Mouse (Mus musculus) cerebellum, postnatal 4 days (tissue): ENCODE data around the gene Rad50.

Source experiments
- DNase-seq, 2 experiments: peaks; one replicate each; pipeline ENCODE4 v3.0.0; 2022; ENCODE audit warnings: low spot score in 2 of 2, mixed read lengths in 1 of 2

Rad50 gene

DNA sequence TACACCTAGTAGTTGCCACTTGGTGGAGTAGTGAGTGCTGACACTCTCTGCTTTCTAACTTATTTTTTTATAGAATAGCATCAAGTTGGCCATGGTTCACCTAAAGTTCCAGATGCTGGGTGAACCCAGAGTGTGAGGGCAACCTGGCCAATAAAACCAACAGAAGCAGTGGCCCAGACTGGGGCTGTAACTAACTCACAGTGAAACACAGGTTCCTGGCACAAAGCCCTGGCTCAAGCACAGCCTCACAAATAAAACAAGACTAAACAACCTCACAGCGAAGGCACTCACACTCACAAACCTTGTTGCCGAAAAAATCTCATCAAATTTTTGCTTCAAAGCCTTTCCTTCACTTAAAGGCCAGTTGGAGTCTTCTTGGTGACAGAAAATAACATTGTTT lies 8.6 kb downstream of the Rad50 start:
- no peak for DNase-seq

DNA sequence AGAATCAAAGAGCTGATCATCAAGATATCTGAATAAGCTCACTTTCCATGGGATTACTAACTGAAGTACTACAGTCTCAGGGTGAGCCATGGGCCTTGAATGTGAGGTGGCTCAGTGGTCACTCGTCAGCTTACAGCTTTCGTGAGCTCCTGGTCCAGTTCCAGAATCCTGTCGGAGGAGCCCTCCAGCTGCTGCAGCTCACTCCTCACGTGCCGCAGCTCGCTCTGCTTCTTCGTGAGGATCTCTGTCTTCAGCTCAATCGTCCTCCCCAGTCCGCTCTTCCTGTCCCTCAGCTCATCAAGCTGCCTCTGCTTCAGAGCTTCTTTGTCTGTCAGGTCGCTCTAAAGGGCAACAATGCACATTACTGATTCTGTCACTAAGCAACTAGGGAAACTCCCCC lies 15.1 kb downstream of the Rad50 start:
- DNase-seq, result peak in 1 of 2 experiments; percentile 4

DNA sequence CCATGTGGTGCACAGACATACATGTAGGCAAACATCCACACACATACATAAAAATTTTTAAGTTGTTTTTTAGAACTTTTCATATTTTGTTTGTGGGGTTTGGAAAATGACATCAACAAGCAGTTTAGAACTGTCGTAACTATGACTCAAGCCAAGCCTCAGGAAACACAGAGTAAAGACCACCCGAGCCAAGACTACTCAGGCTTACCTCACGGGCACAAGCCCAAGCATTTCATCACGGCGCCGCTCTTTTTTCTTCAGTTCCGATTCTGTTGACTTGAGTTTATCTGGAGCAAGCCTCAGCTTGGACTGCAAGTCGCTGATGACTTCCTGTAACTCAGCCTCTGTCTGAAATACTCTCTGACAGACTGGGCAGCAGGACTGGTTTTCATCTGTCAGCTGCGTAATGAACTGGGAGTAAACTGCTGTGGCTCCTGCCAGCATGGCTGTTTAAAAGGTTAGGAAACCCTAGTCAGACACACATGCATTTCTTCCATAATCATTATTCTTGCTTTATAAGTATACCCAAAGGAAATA lies 24.1 kb downstream of the Rad50 start:
- DNase-seq, result no peak

DNA sequence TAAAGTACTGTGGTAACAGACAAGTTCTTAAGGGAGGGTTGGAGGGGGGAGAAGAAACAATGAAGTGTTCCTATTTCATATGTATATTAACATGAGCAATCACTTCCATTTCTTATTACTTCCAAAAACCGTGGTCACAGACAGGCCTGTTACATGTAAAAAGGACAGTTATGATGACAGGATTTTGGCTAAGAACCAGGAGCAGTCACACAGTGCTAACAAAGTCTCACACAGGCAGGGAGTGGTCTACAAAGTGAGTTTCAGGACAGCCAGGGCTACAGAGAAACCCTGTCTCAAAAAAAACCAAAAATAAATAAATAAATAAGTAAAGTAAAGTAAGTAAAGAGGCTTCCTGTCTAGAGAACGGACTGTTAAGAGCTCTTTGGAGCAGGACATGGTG lies 24.9 kb downstream of the Rad50 start:
- no peak for DNase-seq

DNA sequence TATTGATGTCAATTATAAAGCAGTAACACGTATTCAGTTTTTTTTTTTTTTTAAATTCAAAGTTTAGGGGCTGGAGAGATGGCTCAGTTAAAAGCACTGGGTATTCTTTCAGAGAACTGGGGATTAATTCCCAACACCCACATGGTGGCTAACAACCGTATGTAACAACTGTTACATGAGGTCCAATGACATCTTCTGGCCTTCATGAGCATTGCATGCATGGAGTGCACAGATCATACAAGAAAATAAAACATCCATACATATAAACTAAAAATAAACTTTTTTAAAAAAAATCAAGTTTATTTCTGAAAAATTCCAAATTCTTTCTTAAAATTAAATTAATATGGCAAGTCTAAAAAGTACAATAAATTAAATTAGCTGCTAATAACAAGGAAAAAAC lies 25.4 kb downstream of the Rad50 start:
- no peak for DNase-seq

DNA sequence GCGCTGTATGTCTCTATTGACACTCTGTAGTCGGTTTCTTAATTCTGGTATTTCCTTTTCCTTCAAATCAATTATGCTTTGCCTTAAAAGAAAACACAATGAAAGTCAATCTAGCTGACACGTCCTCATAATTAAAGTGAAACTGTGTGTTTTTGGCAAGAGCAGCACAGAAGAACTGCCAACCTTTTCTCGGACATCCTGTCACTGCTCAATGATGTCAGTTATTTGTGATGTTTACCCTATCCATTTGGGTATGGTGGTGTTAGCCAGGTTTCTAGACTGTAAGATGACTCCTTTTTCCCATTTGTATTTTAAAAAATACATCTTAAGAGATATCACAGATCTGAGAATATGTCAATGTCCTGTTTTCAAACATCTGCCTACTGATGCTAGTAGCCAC lies 27.0 kb downstream of the Rad50 start:
- no peak for DNase-seq

DNA sequence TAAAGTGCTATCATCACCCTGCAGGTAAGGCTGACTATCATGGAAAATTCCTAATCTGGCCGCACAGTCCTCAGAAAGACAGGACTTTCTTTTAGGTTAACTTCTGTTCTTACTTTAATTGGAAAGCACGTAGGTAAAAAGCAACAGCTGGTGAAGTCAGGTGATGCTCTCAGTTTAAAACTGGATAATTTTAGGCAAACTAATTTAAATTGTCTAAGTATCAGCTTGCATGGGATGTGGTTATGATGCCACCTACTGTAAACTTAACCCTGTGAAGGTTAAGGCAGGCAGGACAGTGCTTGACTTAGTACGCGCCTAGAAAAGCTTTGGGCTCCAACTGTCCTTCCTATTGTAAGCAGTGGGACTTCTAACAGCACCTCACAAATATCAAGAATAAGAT lies 35.7 kb downstream of the Rad50 start:
- DNase-seq, result no peak

DNA sequence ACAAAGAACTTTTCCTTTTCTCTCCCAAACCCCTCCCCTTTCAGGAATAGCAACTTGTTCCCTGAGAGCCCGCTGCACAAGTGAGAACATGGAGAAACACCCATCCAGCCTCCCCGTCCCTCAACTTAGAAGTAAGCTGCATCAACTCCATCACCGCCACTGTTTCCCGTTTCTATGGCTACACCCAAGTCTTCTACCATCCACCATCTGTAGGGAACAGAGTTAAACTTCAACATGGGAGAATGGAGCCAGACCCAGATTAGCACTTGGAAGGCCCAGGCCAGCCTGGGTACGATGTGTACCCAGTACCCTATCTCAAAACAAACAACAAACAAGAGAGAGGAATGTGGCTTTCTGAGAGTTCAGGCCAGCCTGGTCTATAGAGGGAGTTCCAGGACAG lies 43.0 kb downstream of the Rad50 start:
- DNase-seq, result no peak

DNA sequence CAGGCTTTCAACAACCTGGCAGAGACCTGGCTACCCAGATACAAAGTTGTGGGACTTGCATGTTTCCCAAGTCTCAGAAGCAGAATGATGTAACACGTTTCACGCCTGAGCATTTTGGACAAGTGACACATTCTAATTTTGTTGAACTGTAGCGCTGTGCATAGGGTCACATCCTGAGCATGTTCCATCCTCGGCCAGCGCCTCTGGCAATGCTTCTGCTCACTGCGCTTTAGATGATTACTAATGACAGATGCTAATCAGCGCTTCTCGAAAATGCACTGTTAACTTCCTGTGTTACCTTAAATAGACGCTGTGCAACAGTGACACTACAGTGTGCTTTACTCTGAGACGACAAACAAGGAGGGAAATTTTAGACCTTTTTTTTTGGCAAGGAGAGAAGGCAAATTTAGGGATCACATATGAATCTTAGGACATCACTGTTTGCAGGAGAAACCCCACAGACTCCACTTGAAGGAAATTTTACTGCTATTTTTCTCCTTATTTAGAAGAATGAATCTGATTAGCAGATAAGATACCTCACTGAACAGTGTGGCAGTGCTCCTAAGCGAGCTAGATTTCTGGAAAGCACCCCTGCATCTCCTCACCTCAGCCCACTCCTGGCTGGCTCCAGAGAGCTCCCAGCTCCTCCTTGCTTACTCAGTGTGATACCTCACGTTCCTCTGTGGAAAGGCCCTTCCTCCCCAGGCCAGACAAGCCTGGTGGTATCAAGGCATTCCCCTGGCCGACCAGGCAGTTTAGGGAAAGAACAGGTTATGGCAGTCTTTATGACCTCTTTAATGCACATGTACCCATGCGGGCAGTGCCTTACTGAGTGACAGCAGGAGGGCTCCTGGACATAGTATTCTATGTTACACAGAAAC lies 44.1 kb downstream of the Rad50 start:
- DNase-seq, result no peak

DNA sequence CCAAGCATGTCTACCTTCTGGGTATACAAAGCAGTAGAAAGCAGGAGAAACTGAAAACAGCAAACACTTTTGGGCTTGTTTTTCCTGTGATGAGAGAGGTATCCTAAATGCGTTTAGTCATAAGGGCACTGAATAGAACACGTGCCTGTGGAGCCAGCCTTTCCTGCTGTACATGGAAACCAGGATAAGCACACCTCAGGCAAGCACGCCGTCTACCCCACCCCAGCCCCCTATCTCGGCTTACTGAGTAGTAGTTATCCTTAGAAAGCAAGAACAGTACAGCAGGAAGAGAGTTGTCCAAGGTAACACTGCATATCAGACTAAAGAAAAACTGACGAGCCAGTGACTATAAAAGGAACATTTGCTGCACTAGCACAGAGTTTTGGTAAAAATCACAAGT lies 49.3 kb downstream of the Rad50 start:
- no peak for DNase-seq

DNA sequence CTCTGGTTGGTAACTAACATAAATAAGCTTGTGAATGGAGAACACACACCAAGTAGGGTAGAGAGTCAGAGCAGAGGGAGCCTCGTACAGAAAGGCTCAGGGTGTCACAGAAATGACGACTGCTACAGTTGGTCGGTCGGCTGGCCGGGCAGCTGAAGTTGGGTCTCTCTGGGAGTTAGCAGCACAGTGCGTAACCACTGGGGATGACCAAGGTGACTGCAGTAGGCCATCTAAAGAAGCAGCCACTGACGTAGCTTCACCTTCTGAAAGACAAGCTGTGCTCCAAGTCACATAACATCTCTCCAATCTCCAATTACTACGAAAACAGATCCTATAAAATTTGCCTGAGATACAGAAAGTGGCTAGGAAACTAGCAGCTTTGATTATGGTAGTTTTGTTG lies 49.7 kb downstream of the Rad50 start:
- no peak for DNase-seq

DNA sequence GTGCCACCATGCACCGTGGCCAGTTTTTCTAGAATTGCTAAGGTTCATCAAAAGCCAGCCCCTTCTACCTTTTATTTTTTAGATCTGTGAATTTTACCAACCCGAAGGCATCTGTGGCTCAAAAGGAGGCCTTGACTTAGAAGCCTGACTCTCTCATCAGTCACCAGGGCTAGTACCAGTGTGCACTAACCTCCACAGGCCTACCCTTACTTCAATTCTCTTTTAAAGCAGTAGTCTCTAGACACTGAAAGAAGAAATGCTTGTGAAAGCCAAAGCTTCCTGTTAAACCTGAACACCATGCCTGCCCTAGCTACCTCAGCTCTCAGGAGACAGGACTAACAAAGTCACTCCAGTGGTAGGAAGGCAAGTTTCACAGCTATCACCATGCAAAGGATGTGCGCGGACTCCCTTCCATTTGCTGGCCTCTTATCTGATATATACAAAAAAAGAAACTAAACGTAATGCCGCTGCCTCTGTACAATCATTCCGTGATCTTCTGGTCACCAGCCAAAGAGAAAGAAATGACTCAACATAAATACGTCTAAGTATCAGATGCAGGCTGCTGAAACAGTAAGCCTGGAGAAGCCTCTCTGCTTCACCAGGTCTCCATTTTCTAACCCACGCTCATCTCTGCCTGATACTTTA lies 50.4 kb downstream of the Rad50 start:
- DNase-seq, result no peak

DNA sequence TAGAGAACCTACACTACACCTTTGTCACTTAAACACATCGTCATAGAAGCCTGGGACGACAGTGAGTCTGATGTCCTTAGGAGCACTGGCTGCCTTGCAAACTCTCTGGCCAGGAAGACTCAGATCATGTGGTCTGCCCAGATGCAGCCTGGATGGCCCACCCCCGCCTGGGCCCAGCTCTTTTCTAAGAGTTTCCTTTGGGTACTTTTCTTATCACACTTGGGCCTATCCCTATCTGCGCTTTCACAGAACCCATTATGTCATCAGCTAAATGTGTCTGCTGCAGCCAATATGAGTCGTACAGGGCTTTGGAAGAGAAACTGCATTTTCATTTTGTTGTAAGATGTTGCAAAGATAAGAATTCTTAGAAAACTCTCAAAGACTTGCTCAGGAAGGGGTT lies 52.1 kb downstream of the Rad50 start:
- no peak for DNase-seq

DNA sequence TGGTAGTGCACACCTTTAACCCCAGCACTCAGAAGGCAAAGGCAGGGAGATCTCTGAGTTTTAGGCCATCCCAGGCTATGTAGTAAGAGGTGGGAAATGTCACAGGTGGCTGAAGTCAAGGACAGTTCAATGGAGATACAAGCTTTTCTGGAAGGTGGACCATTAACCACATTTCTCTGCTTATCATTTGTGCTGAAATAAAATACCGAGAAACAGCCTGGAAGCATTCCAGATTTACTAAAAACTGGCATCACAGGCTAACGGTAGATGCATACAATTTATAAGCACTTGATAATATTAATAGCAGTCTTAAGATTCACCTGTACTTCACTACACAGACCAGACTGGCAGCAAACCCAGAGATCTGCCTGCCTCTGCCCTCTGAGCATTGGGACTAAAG lies 54.7 kb downstream of the Rad50 start:
- DNase-seq, result no peak

DNA sequence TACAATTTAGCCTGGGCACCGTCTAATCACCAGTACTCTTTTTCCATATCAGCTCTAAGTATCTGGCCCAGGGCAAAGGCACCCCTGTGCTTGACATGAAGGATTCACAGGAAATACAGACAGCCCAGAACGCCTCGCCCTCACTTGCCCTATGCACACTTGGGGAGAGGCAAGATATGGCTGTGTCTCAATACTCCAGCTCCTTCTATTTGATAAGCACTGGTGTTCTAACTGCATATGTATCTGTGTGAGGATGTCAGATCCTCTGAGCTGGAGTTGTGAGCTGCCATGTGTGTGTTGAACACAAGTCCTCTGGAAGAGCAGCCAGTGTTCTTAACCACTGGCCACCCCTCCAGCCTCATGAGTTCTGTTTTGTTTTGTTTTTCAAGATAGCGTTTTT lies 55.7 kb downstream of the Rad50 start:
- DNase-seq, result no peak

DNA sequence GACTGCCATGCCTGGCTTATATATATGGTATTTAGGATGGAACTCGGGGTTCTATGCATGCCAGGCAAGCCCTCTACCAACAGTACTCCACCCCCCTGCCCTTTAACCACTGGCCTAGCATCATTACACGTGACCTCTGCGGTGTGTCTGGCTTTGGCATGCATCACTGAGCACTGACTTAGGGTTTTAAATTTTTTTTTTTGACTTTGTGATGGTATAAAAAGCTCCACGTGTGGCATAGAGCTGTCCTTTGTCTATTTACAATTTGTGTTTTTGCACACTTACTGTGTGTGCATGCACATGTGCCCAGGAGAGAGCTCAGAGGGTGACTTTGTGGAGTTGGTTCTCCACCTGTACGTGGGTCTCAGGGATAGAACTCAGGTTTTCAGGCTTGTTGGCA lies 63.1 kb downstream of the Rad50 start:
- DNase-seq, result no peak

DNA sequence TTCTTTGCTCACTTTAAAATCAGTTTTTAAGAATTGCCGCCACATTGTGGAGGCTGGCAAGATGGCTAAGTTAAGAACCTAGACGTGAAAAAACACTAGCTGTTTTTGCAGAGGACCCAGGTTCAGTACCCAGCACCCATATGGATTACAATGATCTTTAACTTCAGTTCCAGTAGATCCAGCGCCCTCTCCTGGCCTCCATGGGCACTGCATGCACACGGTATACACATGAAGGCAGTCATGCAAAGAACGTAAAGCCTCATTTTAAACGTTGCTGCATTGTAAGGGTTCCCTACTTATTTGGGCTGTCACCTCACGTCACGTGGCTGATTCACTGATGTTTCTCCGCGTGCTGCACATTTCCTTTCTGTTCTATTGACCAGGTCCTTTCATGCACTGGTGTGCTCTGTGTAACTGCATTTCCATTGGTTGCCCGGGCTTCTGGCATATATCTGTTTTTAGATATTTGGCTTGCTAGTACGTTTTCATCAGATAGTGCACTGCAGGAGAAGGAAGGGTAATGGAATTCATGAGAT lies 64.3 kb downstream of the Rad50 start:
- no peak for DNase-seq

DNA sequence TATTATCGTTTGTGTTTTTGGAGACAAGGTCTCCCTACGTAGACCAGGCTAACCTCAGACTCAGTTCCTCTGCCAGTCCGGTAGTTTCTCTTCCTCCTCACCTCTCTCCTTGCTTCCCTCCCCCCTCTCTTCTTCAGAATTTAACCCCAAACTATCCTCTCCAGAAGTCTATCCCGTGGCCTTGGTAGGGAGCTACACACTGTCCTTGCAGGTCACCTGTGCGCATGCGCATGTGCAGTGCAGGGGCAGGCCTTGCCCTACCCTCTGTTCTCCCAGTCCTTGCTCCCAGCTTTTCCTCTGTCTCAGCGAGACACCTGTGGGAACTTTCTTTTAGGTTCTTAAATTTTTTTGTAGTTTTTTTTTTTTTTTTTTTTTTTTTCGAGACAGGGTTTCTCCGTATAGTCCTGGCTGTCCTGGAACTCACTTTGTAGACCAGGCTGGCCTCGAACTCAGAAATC lies 69.3 kb downstream of the Rad50 start:
- no peak for DNase-seq

DNA sequence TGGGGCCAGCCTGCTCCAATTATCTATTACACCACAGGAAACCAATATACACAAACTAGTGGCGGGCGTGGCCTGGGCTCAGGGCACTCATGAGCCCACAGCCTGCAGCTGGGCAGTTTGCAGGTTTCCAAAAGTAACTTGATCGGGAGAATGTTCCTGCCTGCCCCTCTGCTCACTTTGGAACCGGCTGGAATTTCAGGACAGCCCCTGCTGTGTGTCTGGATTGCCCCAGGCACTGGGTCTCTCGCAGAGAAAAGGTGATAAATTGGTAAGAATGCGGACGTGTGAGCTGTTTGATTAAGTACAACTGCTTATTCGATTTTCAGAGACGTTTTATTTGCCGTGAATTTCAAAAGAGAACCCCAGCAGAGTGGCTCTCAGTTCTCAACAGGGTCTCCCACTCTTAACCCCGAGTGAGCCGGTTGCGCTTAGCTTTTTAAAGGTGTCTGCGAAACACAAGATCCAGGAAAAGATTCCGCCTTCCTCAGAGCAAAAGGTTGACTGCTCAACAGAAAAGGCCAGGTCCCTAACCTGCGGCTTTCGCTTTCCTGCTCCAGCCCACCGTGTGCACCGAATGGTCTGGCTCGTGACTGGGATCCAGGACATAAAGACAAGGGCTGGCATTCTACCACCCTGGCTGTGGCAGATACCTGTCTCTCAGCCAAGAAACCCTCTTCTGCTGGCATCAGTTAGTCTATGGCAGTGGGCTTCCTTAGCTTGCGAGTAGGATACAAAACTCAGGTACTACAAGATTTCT lies 69.9 kb downstream of the Rad50 start:
- no peak for DNase-seq

DNA sequence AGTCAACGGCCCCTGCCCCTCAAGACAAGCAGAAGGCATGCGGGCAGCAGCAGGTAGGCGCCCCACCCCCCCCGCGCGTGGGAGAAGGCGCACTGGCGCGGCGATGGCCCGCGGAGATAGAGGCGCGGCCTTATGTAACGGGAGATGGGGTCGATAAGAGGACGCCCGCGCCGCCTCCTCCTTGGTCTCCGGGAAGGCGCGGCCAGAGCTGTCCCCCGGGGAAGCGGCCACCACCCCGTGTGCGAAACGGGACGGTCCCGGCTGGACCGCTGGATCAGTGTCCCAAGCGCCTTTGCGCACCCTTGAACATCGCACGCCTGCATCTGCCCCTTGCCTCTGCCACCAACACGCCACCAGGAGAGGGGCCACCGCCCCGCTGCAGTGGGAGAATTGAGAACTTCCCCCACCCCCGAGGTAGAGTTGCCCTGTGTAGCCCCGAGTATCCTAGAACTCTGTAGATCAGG lies 70.9 kb downstream of the Rad50 start:
- DNase-seq, result peak in 1 of 2 experiments; percentile 20

DNA sequence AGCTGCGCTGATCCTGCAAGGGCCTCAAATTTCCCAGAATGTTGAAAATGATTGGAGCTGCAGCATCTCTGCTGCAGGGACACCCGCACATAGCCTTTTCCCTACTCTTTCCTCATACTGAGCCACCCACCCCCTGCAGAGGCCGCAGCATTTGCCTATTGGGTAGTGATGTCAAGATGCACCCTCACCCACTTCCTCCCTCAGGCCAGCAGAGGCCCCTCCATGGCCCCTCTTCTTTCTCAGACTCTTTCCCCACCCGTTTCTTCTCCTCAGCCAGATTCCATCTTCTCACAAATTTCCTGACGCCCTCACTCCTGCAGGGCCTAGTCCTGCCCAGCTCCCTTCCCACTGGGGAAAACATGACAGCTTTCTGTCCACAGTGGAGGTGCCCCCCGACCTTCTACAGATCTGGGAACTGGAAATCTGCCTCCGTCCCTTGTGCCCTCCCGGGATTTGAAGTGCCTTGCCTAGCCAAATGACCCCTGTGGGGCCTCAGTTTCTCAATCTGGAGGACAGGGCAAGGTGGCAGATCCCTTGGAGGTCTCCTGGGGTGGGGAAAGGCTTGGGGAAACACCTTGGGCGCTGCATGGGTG lies 71.4 kb downstream of the Rad50 start:
- no peak for DNase-seq

DNA sequence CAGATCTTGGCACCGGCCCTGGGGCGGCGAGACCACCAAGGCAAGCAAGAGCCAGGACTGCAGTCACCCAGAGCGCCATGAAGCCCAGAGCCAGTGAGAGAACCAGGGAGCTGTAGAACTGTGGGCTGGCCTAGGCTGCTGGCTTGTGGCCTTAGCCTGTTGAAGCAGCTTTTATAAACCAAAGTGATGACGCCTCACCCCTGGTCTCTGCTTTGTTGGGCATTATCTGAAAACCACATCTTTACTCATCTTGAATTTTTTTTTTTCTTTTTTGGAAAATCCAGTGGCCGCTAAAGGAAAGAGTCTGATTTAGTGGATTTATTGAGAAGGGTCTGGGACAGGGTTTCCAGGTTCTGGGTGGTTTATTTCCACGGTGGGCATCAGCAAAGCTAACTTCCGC lies 72.6 kb downstream of the Rad50 start, which contains the start of gene Il13:
Gene Il13, minus strand, starts transcription at position 147 of the 400 bp plus-strand sequence.
- DNase-seq, result no peak
